ENCODE assay signal across 9 mouse cellular contexts in the genomic region with DNA sequence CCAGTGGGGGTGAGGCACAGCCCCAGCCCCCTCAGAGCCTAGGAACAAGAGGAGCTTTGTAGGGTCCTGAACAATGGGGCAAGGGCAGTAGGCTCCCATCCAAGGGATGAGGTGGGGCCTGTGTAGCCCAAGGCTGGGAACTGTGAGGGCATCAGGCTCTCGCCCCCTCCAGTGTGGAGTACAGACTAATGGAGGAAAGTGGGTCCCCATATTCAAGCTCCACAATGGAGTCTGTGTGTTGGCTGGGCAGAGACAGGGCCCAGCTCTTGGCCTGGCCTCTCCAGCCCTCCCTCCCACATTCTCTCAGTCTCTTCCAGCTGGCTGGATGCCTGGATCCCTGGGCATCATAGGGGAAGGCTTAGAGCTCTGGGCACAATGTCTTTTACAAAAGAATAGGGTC. TPM values are rescaled to one million over a fixed set of nuclear protein-coding genes. Genes with fewer than 3 reads are reported as not detected.
DNase-seq lines count a peak whose midpoint lies in the region; ATAC-seq and TF ChIP-seq lines count a peak whose summit lies in the region.
"Had no signal": no experiment of that assay in that cellular context is flagged by ENCODE, and none has a peak within 500 bp of the region (broad histone marks: within the 10 kb centered on the region; RNA-seq: fewer than 3 reads in every experiment).

No protein-coding gene starts in this region.

- TF ChIP-seq EP300 in heart, postnatal 0 days (IDR thresholded peaks at IDR 0.05; ENCODE audit: low read depth), result no peak

- peaks cover 31% of the 10 kb centered on the region for H3K27me3 ChIP-seq in heart, embryonic 11.5 days (ENCODE audit: control insufficient read depth, insufficient read depth, low read length)
- H3K27me3 ChIP-seq in heart, postnatal 0 days (ENCODE audit: control insufficient read depth, insufficient read depth, low read length), result peaks cover 20% of the 10 kb centered on the region

- no peak overlapping the region for H3K27ac ChIP-seq in heart, embryonic 11.5 days (ENCODE audit: low read depth, low read length)
- no peak overlapping the region for H3K27ac ChIP-seq in heart, postnatal 0 days (ENCODE audit: low read depth)

- H3K4me2 ChIP-seq in heart, embryonic 11.5 days, result no peak overlapping the region
- no peak overlapping the region for H3K4me2 ChIP-seq in heart, postnatal 0 days (ENCODE audit: low read depth, low read length)

- ATAC-seq in heart, embryonic 11.5 days (replicated peaks; ENCODE audit: insufficient number of reproducible peaks, low FRiP score, low TSS enrichment), result 0 out of 2 replicates have a peak, but pooled peaks have one; percentile 6
- peak; percentile 53 for ATAC-seq in heart, postnatal 0 days (ENCODE audit: insufficient read depth, low read depth)

- H3K9me3 ChIP-seq in heart, embryonic 11.5 days (replicated peaks; ENCODE audit: control insufficient read depth, low read length), result no peaks in the 10 kb centered on the region
- no peaks in the 10 kb centered on the region for H3K9me3 ChIP-seq in heart, postnatal 0 days (replicated peaks; ENCODE audit: control insufficient read depth, low read length)
- H3K9me3 ChIP-seq: G1E had no signal

- TF ChIP-seq CTCF in heart, postnatal 0 days (IDR thresholded peaks at IDR 0.05; ENCODE audit: low read depth), result no peak

- no peak for DNase-seq in heart, adult 8-10 months (ENCODE audit: low spot score)
- DNase-seq in cerebellum, postnatal 14 days, result peak; percentile 87 to 92
- DNase-seq in heart, postnatal 0 days (ENCODE audit: low spot score), result peak; percentile 65
- peak; percentile 76 to 90 for DNase-seq in left cerebral cortex, postnatal 14 days (ENCODE audit: low spot score in 2 of 2)
- DNase-seq in right cerebral cortex, postnatal 4 days, result peak; percentile 82
- DNase-seq in kidney, postnatal 4 days, result no peak
- DNase-seq in ovary, postnatal 14 days (ENCODE audit: low spot score), result no peak

- intact Hi-C loops in left cerebral cortex, postnatal 14 days (cut with DNase I), result no loop called here

- H3K36me3 ChIP-seq in heart, embryonic 11.5 days (ENCODE audit: control insufficient read depth, insufficient read depth, low read length), result no peaks in the 10 kb centered on the region
- H3K36me3 ChIP-seq in heart, postnatal 0 days (replicated peaks; ENCODE audit: control insufficient read depth, insufficient read depth, low read length), result no peaks in the 10 kb centered on the region

- no peak overlapping the region for H3K4me3 ChIP-seq in heart, embryonic 11.5 days (ENCODE audit: low read depth, low read length)
- no peak overlapping the region for H3K4me3 ChIP-seq in heart, postnatal 0 days (ENCODE audit: low read depth, low read length)

- no peak overlapping the region for H3K9ac ChIP-seq in heart, embryonic 11.5 days (ENCODE audit: low read depth, low read length)
- H3K9ac ChIP-seq in heart, postnatal 0 days (replicated peaks; ENCODE audit: low read depth, low read length), result no peak overlapping the region

- peaks cover 4% of the 10 kb centered on the region; the same call in 1 of the 2 replicates for H3K4me1 ChIP-seq in heart, embryonic 11.5 days (ENCODE audit: control insufficient read depth, insufficient read depth, low read length)
- peaks cover 11% of the 10 kb centered on the region; the same call in 1 of the 2 replicates for H3K4me1 ChIP-seq in heart, postnatal 0 days (ENCODE audit: control insufficient read depth, insufficient read depth)

- 58% methylated on average over 1 of the region's 1 CpGs for WGBS in heart, embryonic 11.5 days (ENCODE audit: insufficient replicate concordance)
- WGBS in heart, postnatal 0 days, result 89% methylated on average over 1 of the region's 1 CpGs

RNA-seq across cellular contexts. Expression of a gene that starts 4.5 kb away (rescaled TPM):
- polyA plus RNA-seq in heart, embryonic 11.5 days (2014; fragmentation: Nextera tagmentation; extraction: Ambion mirVana), result 0.70 and 0.87 TPM in 2 replicates
- total RNA-seq in heart, adult 8-10 months (2022), result 1 to 10 TPM in 2 of 4 experiments, under 1 TPM in 2; 0.79 to 1.7 (median 0.95) TPM
- 4.2 and 5.0 TPM in 2 replicates for total RNA-seq in heart, postnatal 0 days (2014; rRNA removed; ENCODE audit: low replicate concordance)
- 0.45 and 1.1 TPM in 2 replicates for polyA plus RNA-seq in heart, postnatal 0 days (2015; fragmentation: Nextera tagmentation; extraction: Ambion mirVana)
- total RNA-seq in left cerebral cortex, postnatal 14 days (2021), result 100 to 1,000 TPM; 837 to 867 TPM
- polyA plus RNA-seq: G1E had no signal

RNA-seq across cellular contexts. Expression of a gene that starts 13.1 kb away (rescaled TPM):
- 42.1 and 42.6 TPM in 2 replicates for polyA plus RNA-seq in heart, embryonic 11.5 days (2014; fragmentation: Nextera tagmentation; extraction: Ambion mirVana)
- total RNA-seq in heart, adult 8-10 months (2022), result 10 to 100 TPM; 27.1 to 49.5 (median 38.6) TPM
- 112 and 139 TPM in 2 replicates for total RNA-seq in heart, postnatal 0 days (2014; rRNA removed; ENCODE audit: low replicate concordance)
- polyA plus RNA-seq in heart, postnatal 0 days (2015; fragmentation: Nextera tagmentation; extraction: Ambion mirVana), result 12.9 and 16.0 TPM in 2 replicates
- total RNA-seq in left cerebral cortex, postnatal 14 days (2021), result 100 to 1,000 TPM; 152 TPM

RNA-seq across cellular contexts. Expression of a gene that starts 26.4 kb away (rescaled TPM):
- 1.4 TPM in 2 replicates for polyA plus RNA-seq in heart, embryonic 11.5 days (2014; fragmentation: Nextera tagmentation; extraction: Ambion mirVana)
- 1 to 10 TPM; 2.8 to 3.7 (median 3.6) TPM for total RNA-seq in heart, adult 8-10 months (2022)
- 0.27 and 3.1 TPM in 2 replicates for total RNA-seq in heart, postnatal 0 days (2014; rRNA removed; ENCODE audit: low replicate concordance)
- 3.6 and 3.8 TPM in 2 replicates for polyA plus RNA-seq in heart, postnatal 0 days (2015; fragmentation: Nextera tagmentation; extraction: Ambion mirVana)
- 1 to 10 TPM; 6.1 to 6.7 TPM for total RNA-seq in left cerebral cortex, postnatal 14 days (2021)

RNA-seq across cellular contexts. Expression of a gene that starts 40.9 kb away (rescaled TPM):
- polyA plus RNA-seq in heart, embryonic 11.5 days (2014; fragmentation: Nextera tagmentation; extraction: Ambion mirVana), result 27.9 and 32.1 TPM in 2 replicates
- 1 to 10 TPM; 3.8 to 7.5 (median 4.6) TPM for total RNA-seq in heart, adult 8-10 months (2022)
- 34.0 and 37.4 TPM in 2 replicates for total RNA-seq in heart, postnatal 0 days (2014; rRNA removed; ENCODE audit: low replicate concordance)
- polyA plus RNA-seq in heart, postnatal 0 days (2015; fragmentation: Nextera tagmentation; extraction: Ambion mirVana), result 21.0 and 25.0 TPM in 2 replicates
- 1 to 10 TPM; 2.4 to 3.2 TPM for total RNA-seq in left cerebral cortex, postnatal 14 days (2021)

Comparison
In these comparisons a context has a peak if more than half of its experiments do, and no peak if none do; other contexts are left out.
1. DNase-seq: peak in cerebellum, postnatal 14 days (2 of 2), heart, postnatal 0 days (single experiment), left cerebral cortex, postnatal 14 days (2 of 2) and right cerebral cortex, postnatal 4 days (single experiment); none in heart, adult 8-10 months (single experiment), kidney, postnatal 4 days (0 of 2) and ovary, postnatal 14 days (single experiment).
2. RNA of a gene that starts 4.5 kb away (total RNA-seq): 837 to 867 TPM in left cerebral cortex, postnatal 14 days; 4.2 to 5.0 TPM in heart, postnatal 0 days and 0.79 to 1.7 TPM in heart, adult 8-10 months; every median in the first group is over 100 times any median in the second.